Mouse (Mus musculus) 3134 (cell line): ENCODE measurements at regions not wholly inside any gene's neighbourhood (a gene's known extent, or its start where the extent isn't known, plus 50 kb on each side); places are given as distances from the start of the nearest gene placed in this dataset.
A peak's percentile ranks its signal among the peaks of the same experiment; 100 is the strongest.

Experiments
- DNase-seq: peaks from one replicate; pipeline ENCODE4 v3.0.0-alpha.2; 2011; ENCODE audit warnings: low spot score; ENCODE audit not compliant: insufficient read length; ENCODE audit errors: extremely low read depth

DNA sequence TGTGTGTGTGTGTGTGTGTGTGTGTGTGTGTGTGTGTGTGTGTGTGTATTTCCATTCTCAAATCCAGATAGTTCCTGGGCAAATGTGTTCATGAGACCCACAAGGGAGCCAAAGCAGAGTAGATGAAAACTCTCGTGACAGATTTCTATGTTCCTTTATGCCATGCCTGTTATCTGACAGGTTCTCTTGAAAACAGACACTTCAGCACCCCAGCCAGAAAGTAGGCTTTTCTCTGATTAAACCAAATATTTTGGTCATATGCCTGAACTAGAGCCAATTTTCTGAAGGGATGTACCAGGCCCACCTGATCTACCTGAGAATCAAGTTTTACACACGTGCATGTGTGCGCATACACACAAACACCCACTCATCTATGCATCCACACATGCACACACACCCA is 95.5 kb downstream of the Psat1 start:
- no peak for DNase-seq

GRCm38 (mm10) chr19:15850722-15851121 is 96.4 kb downstream of the Psat1 start:
- no peak for DNase-seq

GRCm38 (mm10) chr19:15849235-15849634 is 97.9 kb downstream of the Psat1 start:
- DNase-seq, result no peak

DNA sequence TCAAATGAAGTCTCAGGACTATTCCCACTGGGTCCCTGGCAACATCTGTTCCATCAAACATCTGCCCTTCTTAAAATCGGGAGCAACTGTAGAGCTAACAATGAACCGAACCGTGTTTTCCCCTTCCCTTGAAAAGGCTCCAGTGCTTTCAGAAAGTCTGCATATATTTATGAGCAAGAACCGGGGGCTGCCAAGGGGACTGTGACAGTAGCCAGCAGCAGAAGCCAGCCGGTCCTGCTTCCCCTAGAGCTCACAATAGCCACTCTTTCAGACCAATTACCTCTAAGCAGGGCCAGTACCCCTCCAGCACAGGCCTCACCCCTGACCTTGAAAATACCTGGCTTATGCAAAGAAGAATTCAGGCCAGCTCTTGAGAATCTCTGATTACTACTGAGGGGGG is 108.8 kb downstream of the Psat1 start:
- DNase-seq, result no peak

- no peak for DNase-seq
Measured at GRCm38 (mm10) chr19:15837715-15838175, 109.4 kb downstream of the Psat1 start.

DNA sequence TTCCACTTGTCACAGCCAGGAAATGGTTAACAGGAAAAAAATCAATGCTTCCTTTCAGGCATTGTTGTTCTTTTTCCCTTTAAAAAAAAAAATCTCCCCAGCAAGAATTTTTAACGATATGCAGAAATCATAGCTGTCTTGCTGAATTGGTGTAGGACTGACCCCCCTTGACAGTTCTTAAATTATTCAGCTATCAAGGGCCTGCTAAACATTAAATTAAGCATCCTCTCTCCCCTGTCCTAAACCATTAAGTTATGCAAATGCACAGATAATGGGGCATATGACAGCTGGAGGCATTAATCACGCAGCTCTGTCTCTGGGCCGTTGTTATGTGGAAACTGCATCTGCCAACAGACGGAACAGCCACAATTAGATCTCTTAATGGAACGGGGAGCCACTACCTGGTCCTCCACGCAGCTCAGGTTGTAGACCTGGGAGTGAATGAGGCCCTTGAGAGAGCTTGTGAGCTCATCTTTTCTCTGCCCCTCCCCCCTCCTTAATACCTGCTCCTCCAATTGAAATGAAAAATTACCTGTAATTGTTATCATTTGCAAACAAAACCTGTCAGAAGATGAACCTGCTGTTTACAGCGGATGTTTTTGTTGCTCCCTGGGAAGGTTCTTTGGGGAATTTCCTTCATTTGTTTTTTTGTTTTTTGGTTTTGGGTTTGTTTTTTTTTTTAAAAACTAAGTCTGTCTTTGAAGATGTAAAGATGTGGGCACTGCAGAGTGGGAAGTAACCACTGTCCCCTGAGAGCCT is 110.0 kb downstream of the Psat1 start:
- no peak for DNase-seq

DNA sequence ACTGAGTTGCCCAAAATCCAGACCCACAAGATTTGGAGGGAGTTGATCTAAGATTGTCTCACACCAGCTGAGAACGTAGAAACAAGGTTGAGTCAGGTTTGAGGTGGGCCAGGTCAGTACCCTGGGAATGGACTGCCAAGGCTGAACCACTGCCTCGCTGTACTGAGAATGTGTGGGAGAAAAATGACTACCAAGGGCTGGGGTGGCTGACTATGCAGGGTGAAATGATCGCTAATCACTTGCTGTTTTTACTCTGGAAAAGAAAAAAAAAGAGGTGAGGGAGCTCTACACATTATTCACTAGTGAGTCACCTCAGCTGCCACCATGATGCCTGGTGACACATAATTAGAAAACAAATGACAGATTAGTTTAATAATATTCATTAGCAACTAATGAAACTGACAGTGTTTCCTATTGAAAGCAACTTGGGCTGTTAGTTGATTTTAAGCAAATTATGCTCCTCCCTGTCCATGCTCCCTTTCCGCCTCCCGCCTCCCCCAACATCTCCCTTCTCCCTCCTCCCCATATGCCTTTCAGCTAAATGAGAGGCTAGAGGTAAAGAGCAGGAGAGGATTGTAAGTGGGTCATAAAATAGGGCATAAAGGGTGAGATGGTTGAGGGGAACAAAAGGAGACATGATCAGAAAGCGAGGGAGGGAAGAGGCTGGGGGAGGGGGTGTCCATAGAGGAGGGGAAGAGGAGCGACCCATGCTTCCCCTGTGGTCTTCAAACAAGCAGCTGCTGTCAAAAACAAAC is 110.8 kb downstream of the Psat1 start:
- no peak for DNase-seq

- DNase-seq, result no peak
Measured at GRCm38 (mm10) chr19:15830385-15830784, 116.8 kb downstream of the Psat1 start.

- DNase-seq, result no peak
Measured at GRCm38 (mm10) chr19:15829158-15829557, 118.0 kb downstream of the Psat1 start.

DNA sequence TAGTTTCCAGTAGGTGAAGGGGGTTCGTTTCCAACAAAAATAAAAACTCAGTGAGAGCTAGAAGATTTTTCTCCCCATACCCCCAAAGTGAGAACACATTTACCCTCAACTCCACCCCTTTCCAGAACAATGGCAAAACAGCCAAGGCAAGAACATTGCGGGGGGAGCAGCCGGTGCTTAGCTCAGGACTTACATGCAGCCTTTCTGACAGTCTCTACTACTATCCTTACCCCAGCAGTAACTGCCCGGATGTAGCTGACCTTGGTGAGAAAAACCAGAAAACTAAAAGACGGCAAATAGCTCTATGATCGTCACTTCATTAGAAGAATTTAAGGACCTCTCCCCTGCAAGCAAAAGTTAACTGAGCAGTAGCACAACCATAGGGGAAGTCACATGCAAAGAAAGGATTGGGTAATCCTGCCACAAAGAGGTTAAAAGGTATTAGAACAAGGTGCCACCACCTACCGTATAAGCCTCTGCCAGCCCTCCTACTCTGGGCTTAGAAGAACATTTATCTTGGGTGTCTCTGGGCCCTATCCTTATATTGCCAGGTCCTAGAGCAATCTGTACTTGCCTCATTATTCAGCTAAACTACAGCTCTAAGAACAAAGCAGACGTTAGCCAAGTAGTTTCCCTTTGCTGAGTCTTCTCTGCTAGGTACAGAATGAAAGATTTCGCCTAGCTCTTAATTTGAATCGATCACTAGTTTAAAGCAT is 119.0 kb downstream of the Psat1 start:
- no peak for DNase-seq

DNA sequence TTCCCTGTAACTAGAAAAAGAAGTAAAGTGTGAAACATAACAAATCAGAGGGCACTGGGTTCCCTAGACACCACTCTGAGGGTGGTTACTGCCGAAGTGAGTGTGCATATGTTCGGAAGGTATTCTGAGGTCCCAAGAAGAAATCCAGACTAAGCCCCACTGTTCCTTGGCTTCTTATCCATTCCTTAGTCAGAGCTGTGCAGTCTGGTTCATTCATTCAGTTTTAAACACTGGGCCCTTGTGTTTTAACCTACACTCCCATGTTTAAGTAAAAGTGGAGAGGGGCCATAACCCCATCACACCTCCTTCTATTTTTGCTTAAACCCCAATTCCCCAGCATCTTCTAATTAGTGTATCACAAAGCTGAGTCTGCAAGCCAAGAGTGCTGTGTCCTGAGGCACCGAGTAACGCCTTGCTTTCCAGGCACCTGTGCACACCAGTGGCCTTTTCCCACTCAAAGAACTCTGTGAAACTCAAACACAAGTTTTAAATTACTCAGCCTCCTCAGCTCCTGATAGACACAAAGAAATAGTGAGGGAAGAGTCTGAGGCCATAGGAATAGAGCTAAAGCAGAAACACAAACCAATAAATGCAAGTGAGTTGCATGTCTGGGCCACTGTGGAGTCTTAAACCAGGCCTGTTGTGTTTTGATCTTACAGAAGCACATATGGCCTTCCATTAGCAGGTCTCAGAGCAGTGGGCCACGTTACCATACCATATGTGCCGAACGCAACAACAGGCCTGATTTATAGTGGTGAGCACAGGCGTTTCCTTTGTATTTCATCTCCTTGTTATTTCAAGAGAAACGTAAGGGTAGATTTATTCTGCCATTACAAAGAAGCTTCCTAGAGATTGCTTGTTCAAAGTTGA is 119.8 kb downstream of the Psat1 start:
- no peak for DNase-seq

DNA sequence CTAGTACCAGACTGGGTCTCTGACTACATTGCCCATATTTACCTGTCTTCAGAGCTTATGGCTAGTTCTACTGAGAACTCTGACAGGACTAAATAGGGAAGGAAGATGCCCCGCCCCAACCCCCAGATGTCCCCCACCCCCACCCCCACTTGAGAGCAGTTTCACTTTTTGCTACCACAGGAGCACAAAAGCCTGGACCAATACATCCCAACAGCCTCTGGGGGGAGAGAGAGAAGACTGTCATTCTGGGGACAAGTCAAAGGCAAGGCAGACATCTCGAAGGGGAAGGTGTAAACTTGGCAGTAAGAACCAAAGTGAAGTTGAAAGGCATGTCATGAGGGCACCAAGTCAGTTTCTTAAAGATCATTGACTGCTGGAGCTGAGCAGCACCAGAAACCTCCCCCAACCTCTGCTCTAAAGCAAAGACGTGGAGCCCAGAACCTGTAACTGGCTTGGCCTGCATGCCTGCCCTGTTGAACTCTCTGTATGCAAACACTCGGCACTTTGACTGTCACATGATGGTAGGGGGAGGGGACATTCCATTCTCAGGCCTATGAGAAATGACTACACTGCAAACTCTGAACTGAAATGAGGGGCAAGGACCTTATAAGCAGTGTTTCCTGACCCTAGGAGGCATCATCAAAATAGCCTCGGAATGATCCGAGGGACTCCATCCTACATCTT is 123.3 kb downstream of the Psat1 start:
- DNase-seq, result no peak

- no peak for DNase-seq
Measured at GRCm38 (mm10) chr19:15820020-15820419, 127.1 kb downstream of the Psat1 start.

DNA sequence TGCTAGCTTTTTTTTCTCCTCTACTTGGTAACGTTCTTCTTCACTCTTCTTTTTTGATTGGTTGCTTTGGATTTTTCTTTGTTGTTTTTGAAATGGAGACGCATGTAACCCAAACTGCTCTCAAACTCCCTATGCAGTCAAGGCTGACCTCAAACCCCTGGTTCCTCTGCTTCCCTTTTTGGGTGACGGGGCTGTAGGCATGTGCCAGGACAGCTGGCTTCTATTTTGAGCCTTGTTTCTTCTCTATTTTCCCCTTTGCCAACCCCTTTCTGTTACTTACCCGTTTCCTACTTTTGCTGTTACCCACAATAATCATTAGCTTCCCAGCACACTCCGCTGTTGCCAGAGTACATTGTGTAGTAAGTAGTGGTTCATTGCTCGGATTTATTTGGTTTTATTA is 132.0 kb downstream of the Psat1 start:
- no peak for DNase-seq

- no peak for DNase-seq
Measured at GRCm38 (mm10) chr19:15809008-15809407, 138.1 kb downstream of the Psat1 start.

DNA sequence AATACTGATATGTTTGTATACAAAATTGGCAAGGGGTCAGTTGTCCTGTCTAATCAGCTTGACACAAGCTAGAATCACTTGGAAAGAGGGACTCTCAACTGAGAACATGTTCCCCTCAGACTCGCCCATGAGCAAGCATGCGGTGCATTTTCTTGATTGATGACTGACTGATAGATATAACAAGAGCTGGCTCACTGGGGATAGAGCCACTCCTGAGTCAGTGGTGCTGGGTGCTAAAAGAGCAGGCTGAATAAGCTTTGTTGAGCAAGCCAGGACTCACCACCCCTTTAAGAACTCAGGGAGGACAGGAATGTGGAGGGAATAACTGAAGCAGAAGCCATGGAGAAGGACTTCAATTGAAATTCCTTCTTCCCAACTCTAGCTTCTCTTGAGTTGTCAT is 139.5 kb downstream of the Psat1 start:
- DNase-seq, result no peak

DNA sequence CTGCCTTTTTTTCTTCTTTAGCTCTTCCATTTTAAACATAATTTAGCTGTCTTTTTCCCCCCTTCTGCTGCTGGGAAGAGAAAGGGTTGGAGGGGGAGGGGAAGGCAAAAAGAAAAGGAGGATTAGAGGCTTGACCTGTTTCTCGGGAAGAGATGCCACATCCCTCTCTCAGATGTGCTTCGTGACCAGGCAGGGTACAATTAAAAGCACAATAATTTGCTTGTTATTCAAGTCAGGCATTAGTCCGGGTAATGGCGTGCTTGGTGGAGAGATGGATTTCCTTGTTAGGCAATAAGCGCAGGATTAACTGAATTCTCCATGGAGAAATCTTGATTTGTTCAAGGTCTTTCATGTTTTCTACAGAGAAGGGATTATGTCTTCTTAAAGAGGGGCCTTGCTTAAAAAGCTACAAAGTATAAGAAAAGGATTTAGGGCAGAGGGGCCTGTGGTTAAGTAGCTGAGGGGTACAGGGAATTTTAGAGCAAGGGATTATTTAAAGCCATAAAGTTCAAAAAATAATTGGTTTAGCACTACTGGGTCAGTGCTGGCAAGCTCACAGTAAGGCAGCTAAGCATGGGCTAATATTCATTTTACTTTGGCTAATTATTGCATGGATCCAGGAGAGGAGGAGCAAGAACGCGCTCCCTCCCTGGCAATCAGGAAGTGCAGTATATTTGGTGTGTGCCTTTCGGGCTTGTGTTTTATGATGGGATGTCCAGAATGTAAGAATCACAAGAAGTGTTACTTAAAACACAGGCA is 143.8 kb downstream of the Psat1 start:
- no peak for DNase-seq

DNA sequence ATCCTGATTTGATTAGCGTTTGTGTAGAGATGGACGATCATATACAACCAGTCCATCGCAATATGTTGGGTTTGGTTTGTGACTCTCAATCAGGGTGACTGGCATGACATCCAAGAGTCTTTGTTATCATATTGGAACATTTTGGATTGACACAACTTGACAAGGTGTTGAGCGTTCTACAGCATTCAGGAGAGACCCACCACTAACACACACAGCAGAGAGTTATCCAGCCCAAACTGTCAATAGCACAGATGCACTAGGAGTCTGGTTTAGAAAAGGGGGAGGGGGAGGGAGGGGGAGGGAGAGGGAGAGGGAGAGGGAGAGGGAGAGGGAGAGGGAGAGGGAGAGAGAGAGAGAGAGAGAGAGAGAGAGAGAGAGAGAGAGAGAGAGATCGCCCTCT is 144.5 kb downstream of the Psat1 start:
- DNase-seq, result no peak

GRCm38 (mm10) chr19:15801811-15802486 is 145.2 kb downstream of the Psat1 start:
- DNase-seq, result peak; percentile 7
